Mouse (Mus musculus): Measurements from ENCODE around the gene Susd1. TPM values are rescaled to one million over a fixed set of nuclear protein-coding genes. Genes with fewer than 3 reads are reported as not detected.
"Not testable (repeated sequence)": the region's sequence is repeated elsewhere in the genome, so short reads cannot be mapped to it uniquely, and the experiment has no call there.

Gene Susd1
- total and polyA plus RNA-seq, 3 experiments = 1.6 to 6.1 (median 4.1) TPM

- H3K4me1 ChIP-seq (ENCODE audit: control insufficient read depth in 1 of 2, insufficient read depth in 2 of 2) = peaks cover 15 to 34% of the 10 kb centered on the region in 2 experiments
- H3K4me3 ChIP-seq (replicated peaks in 1 of 3; ENCODE audit: low read depth in 2 of 3, low read length in 2 of 3, poor library complexity in 1 of 3); DNase-seq (ENCODE audit: extremely low read depth); H3K4me2 ChIP-seq (ENCODE audit: insufficient read depth, low read depth, poor library complexity, severe bottlenecking); H3K27me3 ChIP-seq (replicated peaks); H3K79me2 ChIP-seq (replicated peaks; ENCODE audit: control insufficient read depth, extremely low read depth, insufficient read depth, poor library complexity, severe bottlenecking); H3K9me3 ChIP-seq (replicated peaks; ENCODE audit: low read length); dilution Hi-C loops (cut with MboI; ENCODE audit: extremely low pct_ligation_motif_present, extremely low pct_unique_long_range_greater_than_20kb, low sequenced_read_pairs); H3K36me3 ChIP-seq (replicated peaks in 1 of 2; ENCODE audit: control insufficient read depth in 1 of 2, insufficient read depth in 1 of 2, low read length in 1 of 2); H3K27ac ChIP-seq (ENCODE audit: insufficient read depth, low read depth); H3K9ac ChIP-seq (ENCODE audit: insufficient read depth, low read depth): not testable (repeated sequence)
- in situ Hi-C loops (cut with MboI; ENCODE audit: low pct_ligation_motif_present, low pct_unique_long_range_greater_than_20kb, low sequenced_read_pairs) = loop anchor here (5.0 kb wide), 1 partner anchor 46 kb away; no protein-coding TSS in a partner anchor
These were observed 152.1 kb downstream of the Susd1 start for GRCm38 (mm10) chr4:59286351-59286750.

GRCm38 (mm10) chr4:59282699-59283487, 155.5 kb downstream of the Susd1 start:
- peaks cover 6 to 40% of the 10 kb centered on the region in 2 experiments for H3K4me1 ChIP-seq (ENCODE audit: control insufficient read depth in 1 of 2, insufficient read depth in 2 of 2)
- no peaks in the 10 kb centered on the region for H3K9me3 ChIP-seq (replicated peaks; ENCODE audit: low read length)
- H3K79me2 ChIP-seq (replicated peaks; ENCODE audit: control insufficient read depth, extremely low read depth, insufficient read depth, poor library complexity, severe bottlenecking) = no peaks in the 10 kb centered on the region
- H3K4me3 ChIP-seq (replicated peaks in 1 of 3; ENCODE audit: low read depth in 2 of 3, low read length in 2 of 3, poor library complexity in 1 of 3) = no peak overlapping the region
- no peak overlapping the region for H3K9ac ChIP-seq (ENCODE audit: insufficient read depth, low read depth)
- in situ Hi-C loops (cut with MboI; ENCODE audit: low pct_ligation_motif_present, low pct_unique_long_range_greater_than_20kb, low sequenced_read_pairs) = no loop called here
- no peak for DNase-seq (ENCODE audit: extremely low read depth)
- H3K27me3 ChIP-seq (replicated peaks) = no peaks in the 10 kb centered on the region
- TF ChIP-seq CHD2 (IDR thresholded peaks at IDR 0.05; ENCODE audit: low read length) (no peak), E2F4 (IDR thresholded peaks at IDR 0.05; ENCODE audit: insufficient replicate concordance, low read depth, low read length) (no peak), KAT2A (IDR thresholded peaks at IDR 0.05; ENCODE audit: insufficient replicate concordance, low read length) (no peak), GABPA (IDR thresholded peaks at IDR 0.05; ENCODE audit: insufficient replicate concordance, low read depth, low read length) (no peak), SIN3A (IDR thresholded peaks at IDR 0.05; ENCODE audit: low read length) (no peak), USF1 (IDR thresholded peaks at IDR 0.05; ENCODE audit: low read depth, low read length) (no peak), UBTF (IDR thresholded peaks at IDR 0.05; ENCODE audit: low read depth, low read length) (no peak), MYC (IDR thresholded peaks at IDR 0.05; ENCODE audit: low read depth, low read length) (no peak), MEF2A (IDR thresholded peaks at IDR 0.05; ENCODE audit: borderline replicate concordance, low read depth, low read length) (no peak), POLR2A (IDR thresholded peaks at IDR 0.05; ENCODE audit: low read depth, low read length) (no peak), BHLHE40 (IDR thresholded peaks at IDR 0.05; ENCODE audit: low read depth, low read length) (no peak)
- H3K36me3 ChIP-seq (replicated peaks in 1 of 2; ENCODE audit: control insufficient read depth in 1 of 2, insufficient read depth in 1 of 2, low read length in 1 of 2) = no peaks in the 10 kb centered on the region
- H3K27ac ChIP-seq (ENCODE audit: insufficient read depth, low read depth) = no peak overlapping the region
- dilution Hi-C loops (cut with MboI; ENCODE audit: extremely low pct_ligation_motif_present, extremely low pct_unique_long_range_greater_than_20kb, low sequenced_read_pairs) = no loop called here
- H3K4me2 ChIP-seq (ENCODE audit: insufficient read depth, low read depth, poor library complexity, severe bottlenecking) = no peak overlapping the region

GRCm38 (mm10) chr4:59282137-59282536, 156.3 kb downstream of the Susd1 start:
- TF ChIP-seq RCOR1 (conservative IDR thresholded peaks at IDR 0.05; ENCODE audit: low read depth, low read length) = no peak
- TF ChIP-seq CTCF (conservative IDR thresholded peaks at IDR 0.05 in 1 of 2, IDR thresholded peaks at IDR 0.05 in 1 of 2; ENCODE audit: low read depth in 2 of 2, low read length in 2 of 2) = no peak
- TF ChIP-seq EP300 (IDR thresholded peaks at IDR 0.05; ENCODE audit: low read length) = no peak
- TF ChIP-seq SIN3A (IDR thresholded peaks at IDR 0.05; ENCODE audit: low read length) = no peak
- TF ChIP-seq CHD1 (IDR thresholded peaks at IDR 0.05; ENCODE audit: low read depth, low read length) = no peak
- no peak for TF ChIP-seq CHD2 (IDR thresholded peaks at IDR 0.05; ENCODE audit: low read length)
- TF ChIP-seq RAD21 (IDR thresholded peaks at IDR 0.05; ENCODE audit: low read depth, low read length) = no peak
- TF ChIP-seq KAT2A (IDR thresholded peaks at IDR 0.05; ENCODE audit: insufficient replicate concordance, low read length) = no peak
- no peak for TF ChIP-seq BHLHE40 (IDR thresholded peaks at IDR 0.05; ENCODE audit: low read depth, low read length)
- TF ChIP-seq ETS1 (conservative IDR thresholded peaks at IDR 0.05; ENCODE audit: low read depth, low read length) = no peak
- TF ChIP-seq UBTF (IDR thresholded peaks at IDR 0.05; ENCODE audit: low read depth, low read length) = no peak
- TF ChIP-seq USF1 (IDR thresholded peaks at IDR 0.05; ENCODE audit: low read depth, low read length) = no peak
- TF ChIP-seq HCFC1 (IDR thresholded peaks at IDR 0.05; ENCODE audit: low read depth, low read length) = no peak
- no peak for TF ChIP-seq JUND (conservative IDR thresholded peaks at IDR 0.05; ENCODE audit: low read depth, low read length)
- no peak for TF ChIP-seq MAZ (IDR thresholded peaks at IDR 0.05; ENCODE audit: low read depth, low read length)
- no peak for TF ChIP-seq PAX5 (IDR thresholded peaks at IDR 0.05; ENCODE audit: low read length)
- no peak for TF ChIP-seq TBP (conservative IDR thresholded peaks at IDR 0.05; ENCODE audit: low read depth, low read length)
- no peak for TF ChIP-seq POLR2A (IDR thresholded peaks at IDR 0.05; ENCODE audit: low read depth, low read length)
- H3K27ac ChIP-seq (ENCODE audit: insufficient read depth, low read depth) = no peak overlapping the region
- H3K4me1 ChIP-seq (ENCODE audit: control insufficient read depth in 1 of 2, insufficient read depth in 2 of 2) = peaks cover 0 to 35% of the 10 kb centered on the region in 2 experiments; a peak in 2 of 4 replicates
- no peak overlapping the region for H3K9ac ChIP-seq (ENCODE audit: insufficient read depth, low read depth)
- H3K36me3 ChIP-seq (replicated peaks in 1 of 2; ENCODE audit: control insufficient read depth in 1 of 2, insufficient read depth in 1 of 2, low read length in 1 of 2) = no peaks in the 10 kb centered on the region
- no peak overlapping the region for H3K4me2 ChIP-seq (ENCODE audit: insufficient read depth, low read depth, poor library complexity, severe bottlenecking)
- in situ Hi-C loops (cut with MboI; ENCODE audit: low pct_ligation_motif_present, low pct_unique_long_range_greater_than_20kb, low sequenced_read_pairs) = no loop called here
- no peak overlapping the region for H3K4me3 ChIP-seq (replicated peaks in 1 of 3; ENCODE audit: low read depth in 2 of 3, low read length in 2 of 3, poor library complexity in 1 of 3)
- H3K27me3 ChIP-seq (replicated peaks) = no peaks in the 10 kb centered on the region
- no peaks in the 10 kb centered on the region for H3K9me3 ChIP-seq (replicated peaks; ENCODE audit: low read length)
- no peaks in the 10 kb centered on the region for H3K79me2 ChIP-seq (replicated peaks; ENCODE audit: control insufficient read depth, extremely low read depth, insufficient read depth, poor library complexity, severe bottlenecking)
- no peak for DNase-seq (ENCODE audit: extremely low read depth)
- dilution Hi-C loops (cut with MboI; ENCODE audit: extremely low pct_ligation_motif_present, extremely low pct_unique_long_range_greater_than_20kb, low sequenced_read_pairs) = no loop called here
